18 mouse cellular contexts compared by ENCODE assay signal in the genomic region with DNA sequence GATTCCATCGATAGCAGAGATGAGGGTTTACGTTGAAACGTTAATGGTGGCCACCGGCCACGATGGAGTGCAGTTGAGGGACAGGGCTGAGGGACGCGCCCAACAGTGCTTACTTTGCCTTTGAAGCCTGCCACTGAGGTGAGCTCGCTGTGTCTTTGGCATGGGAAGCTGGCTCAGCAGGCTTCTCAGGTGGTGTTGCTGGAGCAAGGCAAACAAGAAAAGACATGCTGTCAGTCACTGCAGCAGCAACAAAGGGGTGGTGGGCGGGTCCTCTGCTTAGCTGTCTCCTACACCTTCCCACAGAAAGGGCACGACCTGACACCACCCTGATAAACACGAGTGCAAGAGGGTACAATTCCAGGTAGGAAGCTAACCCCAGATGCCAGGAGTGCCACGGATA. TPM values are rescaled to one million over a fixed set of nuclear protein-coding genes. Genes with fewer than 3 reads are reported as not detected.
A peak's percentile ranks its signal among the peaks of the same experiment; 100 is the strongest.
DNase-seq lines count a peak whose midpoint lies in the region; ATAC-seq and TF ChIP-seq lines count a peak whose summit lies in the region.
"Had no signal": no experiment of that assay in that cellular context is flagged by ENCODE, and none has a peak within 500 bp of the region (broad histone marks: within the 10 kb centered on the region; RNA-seq: fewer than 3 reads in every experiment).

No protein-coding gene starts in this region.

- no peaks in the 10 kb centered on the region for H3K9me3 ChIP-seq in hindbrain, embryonic 13.5 days
- no peaks in the 10 kb centered on the region for H3K9me3 ChIP-seq in hindbrain, embryonic 12.5 days (replicated peaks)
- no peaks in the 10 kb centered on the region for H3K9me3 ChIP-seq in stomach, postnatal 0 days (ENCODE audit: control insufficient read depth, low read length)
- H3K9me3 ChIP-seq: heart, embryonic 13.5 days; intestine, embryonic 15.5 days; limb, embryonic 12.5 days; midbrain, embryonic 13.5 days had no signal

- DNase-seq in urinary bladder, adult 18-20 months (ENCODE audit: low spot score in 2 of 2) = peak; percentile 51 to 68
- DNase-seq in urinary bladder, postnatal 10 days (ENCODE audit: low spot score) = no peak
- peak; percentile 88 for DNase-seq in fat pad, adult 2 months (ENCODE audit: extremely low read depth, low read depth, low spot score)
- DNase-seq in stomach, postnatal 0 days (ENCODE audit: low spot score) = peak; percentile 59
- no peak for DNase-seq in heart, postnatal 36 days
- DNase-seq in layer of hippocampus, postnatal 25 days (ENCODE audit: extremely low spot score in 1 of 2, low spot score in 1 of 2) = no peak
- DNase-seq: adrenal gland, postnatal 36 days; cerebellum, adult 9-10 months; heart, postnatal 4 days; liver, postnatal 0 days had no signal

- WGBS in hindbrain, embryonic 13.5 days = 68% methylated on average over 12 of the region's 12 CpGs
- 61% methylated on average over 12 of the region's 12 CpGs for WGBS in hindbrain, embryonic 12.5 days
- 42% methylated on average over 12 of the region's 12 CpGs for WGBS in stomach, postnatal 0 days

- H3K9ac ChIP-seq in hindbrain, embryonic 13.5 days = peak overlapping the region; percentile 43; the same call in 1 of the 2 replicates
- H3K9ac ChIP-seq in hindbrain, embryonic 12.5 days = no peak overlapping the region
- no peak overlapping the region for H3K9ac ChIP-seq in stomach, postnatal 0 days (ENCODE audit: low read length)
- H3K9ac ChIP-seq: heart, embryonic 13.5 days; intestine, embryonic 15.5 days; limb, embryonic 12.5 days; liver, postnatal 0 days; midbrain, embryonic 13.5 days had no signal

- intact Hi-C loops in heart, postnatal 36 days (cut with DNase I) = no loop called here

- H3K27ac ChIP-seq in hindbrain, embryonic 13.5 days = no peak overlapping the region
- H3K27ac ChIP-seq in hindbrain, embryonic 12.5 days = no peak overlapping the region
- peak overlapping the region; percentile 82 for H3K27ac ChIP-seq in stomach, postnatal 0 days (replicated peaks)
- H3K27ac ChIP-seq: heart, embryonic 13.5 days; intestine, embryonic 15.5 days; limb, embryonic 12.5 days; midbrain, embryonic 13.5 days had no signal

- peaks cover 27% of the 10 kb centered on the region for H3K4me1 ChIP-seq in hindbrain, embryonic 13.5 days (replicated peaks)
- peaks cover 24% of the 10 kb centered on the region for H3K4me1 ChIP-seq in hindbrain, embryonic 12.5 days
- no peaks in the 10 kb centered on the region for H3K4me1 ChIP-seq in stomach, postnatal 0 days (replicated peaks; ENCODE audit: control insufficient read depth, insufficient read depth)

- no peaks in the 10 kb centered on the region for H3K27me3 ChIP-seq in hindbrain, embryonic 13.5 days
- H3K27me3 ChIP-seq in hindbrain, embryonic 12.5 days = no peaks in the 10 kb centered on the region
- H3K27me3 ChIP-seq in stomach, postnatal 0 days (ENCODE audit: control insufficient read depth, insufficient read depth, low read length) = no peaks in the 10 kb centered on the region
- H3K27me3 ChIP-seq: CH12.LX; heart, embryonic 13.5 days; intestine, embryonic 15.5 days; limb, embryonic 12.5 days; midbrain, embryonic 13.5 days had no signal

- no peak for TF ChIP-seq CTCF in stomach, postnatal 0 days (IDR thresholded peaks at IDR 0.05; ENCODE audit: low read depth)

- ATAC-seq in hindbrain, embryonic 13.5 days (ENCODE audit: low FRiP score) = no peak
- no peak for ATAC-seq in hindbrain, embryonic 12.5 days (ENCODE audit: low FRiP score)
- ATAC-seq in stomach, postnatal 0 days (ENCODE audit: low FRiP score, low TSS enrichment) = peak; percentile 70
- ATAC-seq: activated CD4-positive, CD25-positive, alpha-beta regulatory T cell, adult 4 months; intestine, embryonic 15.5 days; liver, postnatal 0 days; midbrain, embryonic 13.5 days had no signal

- H3K4me2 ChIP-seq in hindbrain, embryonic 13.5 days = no peak overlapping the region
- no peak overlapping the region for H3K4me2 ChIP-seq in hindbrain, embryonic 12.5 days (replicated peaks)
- H3K4me2 ChIP-seq in stomach, postnatal 0 days (replicated peaks; ENCODE audit: low read depth) = no peak overlapping the region
- H3K4me2 ChIP-seq: heart, embryonic 13.5 days; intestine, embryonic 15.5 days; limb, embryonic 12.5 days; midbrain, embryonic 13.5 days had no signal

- no peak overlapping the region for H3K4me3 ChIP-seq in hindbrain, embryonic 13.5 days
- H3K4me3 ChIP-seq in hindbrain, embryonic 12.5 days = no peak overlapping the region
- H3K4me3 ChIP-seq in stomach, postnatal 0 days (ENCODE audit: low read depth, low read length) = no peak overlapping the region
- H3K4me3 ChIP-seq: heart, embryonic 13.5 days; intestine, embryonic 15.5 days; limb, embryonic 12.5 days; midbrain, embryonic 13.5 days had no signal

- no peak for TF ChIP-seq EP300 in stomach, postnatal 0 days (optimal IDR thresholded peaks at IDR 0.05)

- peaks cover 79% of the 10 kb centered on the region for H3K36me3 ChIP-seq in hindbrain, embryonic 13.5 days
- H3K36me3 ChIP-seq in hindbrain, embryonic 12.5 days = peaks cover 81% of the 10 kb centered on the region
- 0 out of 2 replicates have a peak, but pooled peaks cover under 1% of the 10 kb centered on the region for H3K36me3 ChIP-seq in stomach, postnatal 0 days (ENCODE audit: control insufficient read depth, insufficient read depth, low read length)

RNA-seq across cellular contexts. Expression of a gene that starts 6.7 kb away (rescaled TPM):
- polyA plus RNA-seq in hindbrain, embryonic 13.5 days (2015; fragmentation: Nextera tagmentation; extraction: Ambion mirVana) = 64.4 and 69.5 TPM in 2 replicates
- 80.7 and 80.9 TPM in 2 replicates for polyA plus RNA-seq in hindbrain, embryonic 12.5 days (2016; fragmentation: Nextera tagmentation; extraction: Ambion mirVana)
- 8.0 and 8.8 TPM in 2 replicates for polyA plus RNA-seq in stomach, postnatal 0 days (2015; fragmentation: Nextera tagmentation; extraction: Ambion mirVana)
- total RNA-seq in heart, postnatal 36 days (2021) = 10 to 100 TPM; 13.2 to 16.2 TPM
- total RNA-seq in layer of hippocampus, postnatal 25 days (2021) = 10 to 100 TPM; 74.6 to 96.0 TPM

RNA-seq across cellular contexts. Expression of a gene that starts 22.6 kb away (rescaled TPM):
- 76.4 and 78.2 TPM in 2 replicates for polyA plus RNA-seq in hindbrain, embryonic 13.5 days (2015; fragmentation: Nextera tagmentation; extraction: Ambion mirVana)
- polyA plus RNA-seq in hindbrain, embryonic 12.5 days (2016; fragmentation: Nextera tagmentation; extraction: Ambion mirVana) = 72.7 and 77.8 TPM in 2 replicates
- 49.5 and 50.2 TPM in 2 replicates for polyA plus RNA-seq in stomach, postnatal 0 days (2015; fragmentation: Nextera tagmentation; extraction: Ambion mirVana)
- total RNA-seq in heart, postnatal 36 days (2021) = 10 to 100 TPM; 62.9 to 63.4 TPM
- total RNA-seq in layer of hippocampus, postnatal 25 days (2021) = 10 to 100 TPM; 59.1 to 62.7 TPM

RNA-seq across cellular contexts. Expression of a gene that starts 30.4 kb away (rescaled TPM):
- 1.9 and 2.3 TPM in 2 replicates for polyA plus RNA-seq in hindbrain, embryonic 13.5 days (2015; fragmentation: Nextera tagmentation; extraction: Ambion mirVana)
- polyA plus RNA-seq in hindbrain, embryonic 12.5 days (2016; fragmentation: Nextera tagmentation; extraction: Ambion mirVana) = 2.2 and 2.3 TPM in 2 replicates
- 3.3 and 4.1 TPM in 2 replicates for polyA plus RNA-seq in stomach, postnatal 0 days (2015; fragmentation: Nextera tagmentation; extraction: Ambion mirVana)
- total RNA-seq in heart, postnatal 36 days (2021) = 1 to 10 TPM; 7.4 to 7.6 TPM
- total RNA-seq in layer of hippocampus, postnatal 25 days (2021) = 1 to 10 TPM; 6.2 to 7.1 TPM

RNA-seq across cellular contexts. Expression of a gene that starts 34.3 kb away (rescaled TPM):
- 3.9 and 4.5 TPM in 2 replicates for polyA plus RNA-seq in hindbrain, embryonic 13.5 days (2015; fragmentation: Nextera tagmentation; extraction: Ambion mirVana)
- polyA plus RNA-seq in hindbrain, embryonic 12.5 days (2016; fragmentation: Nextera tagmentation; extraction: Ambion mirVana) = 4.4 and 5.3 TPM in 2 replicates
- 33.8 and 34.6 TPM in 2 replicates for polyA plus RNA-seq in stomach, postnatal 0 days (2015; fragmentation: Nextera tagmentation; extraction: Ambion mirVana)
- total RNA-seq in heart, postnatal 36 days (2021) = 10 to 100 TPM; 25.2 to 34.2 TPM
- 1 to 10 TPM; 5.6 to 5.9 TPM for total RNA-seq in layer of hippocampus, postnatal 25 days (2021)
- polyA plus RNA-seq: activated CD4-positive, CD25-positive, alpha-beta regulatory T cell, adult 4 months had no signal

RNA-seq across cellular contexts. Expression of a gene that starts 37.3 kb away (rescaled TPM):
- polyA plus RNA-seq in hindbrain, embryonic 13.5 days (2015; fragmentation: Nextera tagmentation; extraction: Ambion mirVana) = 87.7 and 91.7 TPM in 2 replicates
- polyA plus RNA-seq in hindbrain, embryonic 12.5 days (2016; fragmentation: Nextera tagmentation; extraction: Ambion mirVana) = 57.4 and 63.1 TPM in 2 replicates
- polyA plus RNA-seq in stomach, postnatal 0 days (2015; fragmentation: Nextera tagmentation; extraction: Ambion mirVana) = 51.9 and 52.6 TPM in 2 replicates
- total RNA-seq in heart, postnatal 36 days (2021) = 10 to 100 TPM; 10.5 to 20.1 TPM
- total RNA-seq in layer of hippocampus, postnatal 25 days (2021) = 10 to 100 TPM; 41.4 to 45.1 TPM

Comparison
In these comparisons a context has a peak if more than half of its experiments do, and no peak if none do; other contexts are left out.
1. DNase-seq: peak in urinary bladder, adult 18-20 months (2 of 2), fat pad, adult 2 months (single experiment) and stomach, postnatal 0 days (single experiment); none in urinary bladder, postnatal 10 days (single experiment), heart, postnatal 36 days (0 of 2) and layer of hippocampus, postnatal 25 days (0 of 2).